Mouse (Mus musculus): ENCODE measurements around the gene 2010300C02Rik. TPM values are rescaled to one million over a fixed set of nuclear protein-coding genes. Genes with fewer than 3 reads are reported as not detected.

2010300C02Rik gene
- polyA plus RNA-seq, 1 experiment from 2014 or later, result 0.68 TPM

DNA sequence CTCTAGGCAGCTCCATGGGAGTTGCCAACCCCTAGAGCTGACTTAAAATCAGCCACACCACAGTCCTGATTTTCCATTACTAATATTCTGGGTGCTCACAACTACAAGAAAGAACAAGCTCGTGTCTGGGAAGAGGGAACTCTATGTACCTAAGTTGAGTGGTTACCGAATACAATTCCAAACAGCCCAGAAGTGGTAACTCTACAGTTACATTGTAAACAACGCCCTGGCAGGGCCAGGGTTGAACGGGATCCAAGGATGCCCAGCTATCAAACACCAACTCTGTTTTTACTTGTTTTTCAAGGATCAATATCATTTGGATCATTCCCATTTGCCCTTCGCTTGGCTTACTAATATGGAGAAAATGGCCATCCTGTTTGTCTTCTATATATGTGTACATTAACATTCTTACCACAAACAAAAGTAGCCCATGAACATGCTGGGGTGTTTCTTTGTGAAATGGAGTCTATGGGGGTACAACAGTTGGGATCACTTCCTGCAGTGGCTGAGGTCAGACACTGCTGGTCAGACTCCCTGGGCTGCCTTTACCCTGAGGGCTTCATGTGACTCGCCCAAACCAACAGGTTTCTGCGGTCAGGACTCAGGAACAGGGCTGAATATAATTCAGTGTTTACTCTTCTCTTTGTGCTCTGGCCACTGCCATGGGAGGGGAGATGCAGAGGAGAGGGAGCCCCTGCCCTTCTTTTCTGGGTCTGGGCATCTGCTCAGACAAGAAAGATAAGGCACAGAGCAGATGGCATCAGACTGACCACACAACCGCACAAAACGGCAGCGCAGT is 89.3 kb downstream of the 2010300C02Rik start:
- H3K4me3 ChIP-seq, result no peak overlapping the region
- DNase-seq (ENCODE audit: extremely low spot score, low spot score), result no peak
- no peaks in the 10 kb centered on the region for H3K36me3 ChIP-seq (replicated peaks)
- H3K9me3 ChIP-seq, result no peaks in the 10 kb centered on the region
- H3K4me1 ChIP-seq, result no peaks in the 10 kb centered on the region
- WGBS, result 85% methylated on average over 10 of the region's 10 CpGs
- H3K27me3 ChIP-seq (ENCODE audit: poor library complexity, severe bottlenecking), result no peaks in the 10 kb centered on the region
- H3K27ac ChIP-seq, result no peak overlapping the region

DNA sequence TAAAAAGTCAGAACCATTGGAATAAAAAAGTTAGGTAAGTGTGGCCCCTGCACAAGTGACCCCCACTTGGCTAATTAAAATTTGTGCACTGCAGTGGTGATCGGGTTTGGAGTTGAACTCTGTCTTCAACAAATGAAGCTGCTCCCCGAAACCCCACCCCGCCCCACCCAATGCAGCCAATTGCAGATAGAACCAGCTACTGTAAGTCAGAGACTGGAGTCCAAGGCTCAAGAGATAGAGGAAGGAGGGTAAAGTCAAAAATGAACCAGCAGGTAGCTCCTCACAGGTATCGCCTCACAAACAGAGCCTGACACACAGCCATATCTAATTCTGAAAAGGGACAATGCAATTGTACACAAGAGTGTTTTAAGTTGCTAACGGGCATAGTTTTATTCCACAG is 90.0 kb downstream of the 2010300C02Rik start:
- Histone ChIP-seq H3K27ac (no peak overlapping the region), H3K27me3 (ENCODE audit: poor library complexity, severe bottlenecking) (no peaks in the 10 kb centered on the region), H3K36me3 (replicated peaks) (no peaks in the 10 kb centered on the region), H3K9me3 (no peaks in the 10 kb centered on the region), H3K4me3 (no peak overlapping the region), H3K4me1 (no peaks in the 10 kb centered on the region)
- 93% methylated on average over 5 of the region's 5 CpGs for WGBS
- DNase-seq (ENCODE audit: extremely low spot score, low spot score), result no peak

DNA sequence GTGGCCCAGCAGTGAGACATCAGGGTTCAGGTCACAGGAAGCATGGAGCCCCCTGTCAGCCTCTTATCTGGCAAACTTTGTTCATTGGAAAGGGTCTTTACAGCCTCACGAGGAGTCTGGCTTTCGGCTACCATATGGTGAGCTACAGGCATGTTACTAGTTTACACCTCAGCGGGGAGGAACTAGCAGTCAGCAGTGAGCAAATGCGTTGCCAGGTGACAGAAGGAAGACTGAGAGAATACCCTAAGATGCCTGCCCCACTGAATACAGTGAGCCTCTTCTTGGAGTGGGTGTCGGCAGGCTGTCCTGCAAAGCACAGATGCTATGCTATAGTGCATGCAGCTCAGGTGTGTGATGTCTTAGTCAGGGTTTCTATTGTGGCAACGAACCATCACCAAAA is 91.1 kb downstream of the 2010300C02Rik start:
- no peaks in the 10 kb centered on the region for H3K4me1 ChIP-seq
- H3K4me3 ChIP-seq, result no peak overlapping the region
- H3K9me3 ChIP-seq, result no peaks in the 10 kb centered on the region
- WGBS, result 83% methylated on average over 6 of the region's 6 CpGs
- H3K27ac ChIP-seq, result no peak overlapping the region
- H3K27me3 ChIP-seq (ENCODE audit: poor library complexity, severe bottlenecking), result no peaks in the 10 kb centered on the region
- no peak for DNase-seq (ENCODE audit: extremely low spot score, low spot score)
- no peaks in the 10 kb centered on the region for H3K36me3 ChIP-seq (replicated peaks)

DNA sequence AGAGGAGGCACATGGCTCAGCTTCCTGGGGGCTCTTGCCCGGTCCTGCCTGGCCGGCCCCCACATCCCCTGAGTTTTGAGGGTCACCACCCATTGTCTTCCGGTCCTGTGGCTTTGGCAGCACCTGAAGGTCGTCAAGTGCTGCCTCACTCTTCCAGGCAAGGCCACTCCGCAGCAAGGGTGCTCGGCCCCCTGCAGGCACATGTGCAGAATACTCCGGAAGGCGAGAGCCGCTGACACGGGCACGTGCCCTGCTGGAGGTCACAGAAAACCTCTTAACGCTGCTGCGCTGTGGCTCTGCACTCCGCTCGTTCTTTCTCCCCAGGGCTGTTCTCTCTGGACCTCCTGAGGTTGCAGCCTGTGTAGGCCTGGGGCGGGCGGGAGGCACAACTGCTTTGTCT is 95.7 kb downstream of the 2010300C02Rik start:
- Histone ChIP-seq H3K27me3 (ENCODE audit: poor library complexity, severe bottlenecking) (no peaks in the 10 kb centered on the region), H3K27ac (no peak overlapping the region), H3K36me3 (replicated peaks) (no peaks in the 10 kb centered on the region), H3K4me1 (no peaks in the 10 kb centered on the region), H3K4me3 (no peak overlapping the region), H3K9me3 (no peaks in the 10 kb centered on the region)
- 87% methylated on average over 17 of the region's 17 CpGs for WGBS
- DNase-seq (ENCODE audit: extremely low spot score, low spot score), result no peak

DNA sequence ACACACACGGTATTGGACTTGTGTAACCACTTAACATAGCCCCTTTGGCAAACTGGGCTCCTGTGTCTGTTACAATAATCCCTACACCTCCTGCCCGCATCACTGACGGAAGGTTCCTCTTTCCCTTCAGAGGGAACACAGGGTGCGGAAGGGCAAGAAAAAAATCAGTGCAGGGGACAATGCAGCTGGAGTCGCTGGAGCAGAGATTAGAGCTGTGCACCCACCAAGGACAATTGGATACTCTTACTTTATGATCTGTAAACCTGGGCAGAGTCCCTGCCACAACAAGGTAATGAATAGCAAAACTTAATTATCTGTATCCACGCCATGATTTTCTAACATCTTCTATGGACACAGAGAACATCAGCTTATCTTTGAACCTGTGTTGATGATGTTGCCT is 97.8 kb downstream of the 2010300C02Rik start:
- H3K36me3 ChIP-seq (replicated peaks), result no peaks in the 10 kb centered on the region
- no peak overlapping the region for H3K4me3 ChIP-seq
- no peak overlapping the region for H3K27ac ChIP-seq
- no peaks in the 10 kb centered on the region for H3K9me3 ChIP-seq
- no peaks in the 10 kb centered on the region for H3K27me3 ChIP-seq (ENCODE audit: poor library complexity, severe bottlenecking)
- no peak for DNase-seq (ENCODE audit: extremely low spot score, low spot score)
- peaks cover 2% of the 10 kb centered on the region; the same call in 1 of the 2 replicates for H3K4me1 ChIP-seq
- 84% methylated on average over 6 of the region's 6 CpGs for WGBS

DNA sequence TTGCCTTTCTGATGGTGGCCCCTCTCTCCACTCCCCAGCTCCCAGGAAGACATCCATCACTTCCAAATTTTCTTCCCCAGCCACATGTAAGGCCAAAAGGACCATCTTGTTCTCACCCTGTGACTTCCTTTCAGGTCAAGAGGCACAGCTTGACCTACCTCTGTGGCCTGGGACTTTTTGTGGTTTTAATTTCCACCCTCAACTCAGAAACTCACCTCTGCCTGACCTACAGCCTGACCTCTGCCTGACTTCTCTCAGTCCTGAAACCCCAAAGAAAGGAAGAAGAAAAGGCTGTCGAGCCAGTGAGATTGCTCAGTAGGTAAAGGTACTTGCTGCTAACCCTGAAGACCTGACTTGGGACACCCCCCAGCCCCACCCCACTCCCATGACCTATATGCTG is 100.3 kb downstream of the 2010300C02Rik start:
- 71% methylated on average over 1 of the region's 1 CpGs for WGBS
- Histone ChIP-seq H3K27me3 (ENCODE audit: poor library complexity, severe bottlenecking) (no peaks in the 10 kb centered on the region), H3K4me1 (peaks cover 21% of the 10 kb centered on the region), H3K4me3 (no peak overlapping the region), H3K9me3 (no peaks in the 10 kb centered on the region), H3K27ac (no peak overlapping the region), H3K36me3 (replicated peaks) (no peaks in the 10 kb centered on the region)
- DNase-seq (ENCODE audit: extremely low spot score, low spot score), result no peak

DNA sequence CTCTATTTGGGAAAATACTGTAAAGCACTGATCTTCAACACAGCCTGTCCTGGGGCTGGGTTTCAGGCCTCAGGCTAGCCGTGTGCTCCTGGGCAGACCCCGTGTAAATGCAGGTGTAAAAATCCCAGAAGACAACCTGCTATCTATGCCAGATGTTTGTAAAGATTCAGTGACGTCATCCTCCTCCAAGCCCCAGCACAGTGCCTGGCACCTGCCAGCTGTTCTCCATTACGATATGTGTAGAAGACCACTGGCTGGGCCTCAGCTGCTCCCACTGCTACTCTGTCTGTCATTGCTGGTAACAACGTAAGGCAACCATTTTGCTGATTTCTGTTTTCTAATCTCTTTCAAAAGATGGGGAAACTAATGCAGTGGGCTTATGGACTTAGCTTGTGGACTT is 102.8 kb downstream of the 2010300C02Rik start:
- Histone ChIP-seq H3K4me1 (peaks cover 28% of the 10 kb centered on the region), H3K27me3 (ENCODE audit: poor library complexity, severe bottlenecking) (no peaks in the 10 kb centered on the region), H3K36me3 (replicated peaks) (no peaks in the 10 kb centered on the region), H3K9me3 (no peaks in the 10 kb centered on the region), H3K27ac (no peak overlapping the region), H3K4me3 (no peak overlapping the region)
- 86% methylated on average over 5 of the region's 5 CpGs for WGBS
- no peak for DNase-seq (ENCODE audit: extremely low spot score, low spot score)

DNA sequence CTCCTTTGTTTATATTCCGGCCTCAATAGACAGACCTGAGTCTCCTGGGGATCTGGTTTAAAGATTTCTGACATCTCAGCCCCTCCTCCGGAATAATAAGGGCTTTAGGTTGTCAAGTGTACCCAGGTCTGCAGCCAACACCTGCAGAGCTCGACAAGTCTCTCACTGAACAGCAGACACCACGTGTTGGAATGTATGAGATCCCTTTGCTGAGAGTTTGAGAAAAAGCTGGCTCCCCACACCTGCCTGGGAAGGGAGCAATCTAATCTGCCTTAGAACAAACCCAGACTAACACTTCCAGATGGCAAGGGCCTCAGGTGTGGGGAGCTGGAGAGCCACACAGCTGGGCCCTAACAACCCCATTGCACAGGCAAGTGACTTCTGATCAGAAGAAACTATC is 103.3 kb downstream of the 2010300C02Rik start:
- Histone ChIP-seq H3K4me3 (no peak overlapping the region), H3K27me3 (ENCODE audit: poor library complexity, severe bottlenecking) (no peaks in the 10 kb centered on the region), H3K9me3 (no peaks in the 10 kb centered on the region), H3K4me1 (peaks cover 28% of the 10 kb centered on the region), H3K36me3 (replicated peaks) (no peaks in the 10 kb centered on the region), H3K27ac (no peak overlapping the region)
- 36% methylated on average over 4 of the region's 4 CpGs for WGBS
- DNase-seq (ENCODE audit: extremely low spot score, low spot score), result no peak

DNA sequence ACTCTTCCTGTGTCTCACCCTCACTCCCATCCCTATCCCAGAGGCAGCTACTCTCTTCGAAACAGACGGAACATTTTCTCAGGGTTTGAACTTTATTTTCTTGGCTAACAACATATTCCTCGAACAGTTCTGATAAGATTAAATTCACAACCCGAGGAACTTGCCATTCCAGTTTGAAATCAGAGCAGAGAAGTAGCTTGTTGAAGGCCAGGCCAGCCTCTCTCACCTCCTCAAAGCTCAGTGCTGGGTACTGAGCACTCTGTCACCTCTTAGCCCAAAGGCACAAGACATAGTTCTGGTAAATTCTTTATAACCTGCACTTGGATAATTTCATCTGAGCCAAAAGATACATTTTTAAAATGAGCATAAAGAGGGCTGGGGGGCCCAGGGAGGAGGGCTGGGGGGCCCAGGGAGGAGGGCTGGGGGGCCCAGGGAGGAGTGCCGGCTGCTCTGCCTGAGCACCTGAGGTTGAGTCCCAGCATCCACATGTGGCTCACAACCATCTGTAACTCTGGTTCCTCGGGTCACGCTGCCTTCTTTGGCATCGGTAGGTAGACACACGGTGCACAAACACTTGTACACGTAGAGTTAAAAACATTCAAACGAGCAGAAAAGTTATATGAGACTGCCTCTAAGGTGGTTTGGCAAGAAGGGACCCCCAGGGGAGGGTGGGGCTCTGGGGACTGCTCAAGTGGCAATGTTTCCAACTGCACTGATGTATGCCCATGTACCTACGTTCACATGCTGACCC is 104.4 kb downstream of the 2010300C02Rik start:
- Histone ChIP-seq H3K4me1 (peaks cover 28% of the 10 kb centered on the region), H3K27ac (0 out of 2 replicates have a peak overlapping the region, but pooled peaks have one; percentile 40), H3K36me3 (replicated peaks) (no peaks in the 10 kb centered on the region), H3K4me3 (no peak overlapping the region), H3K27me3 (ENCODE audit: poor library complexity, severe bottlenecking) (no peaks in the 10 kb centered on the region), H3K9me3 (no peaks in the 10 kb centered on the region)
- WGBS, result 90% methylated on average over 12 of the region's 12 CpGs
- no peak for DNase-seq (ENCODE audit: extremely low spot score, low spot score)

DNA sequence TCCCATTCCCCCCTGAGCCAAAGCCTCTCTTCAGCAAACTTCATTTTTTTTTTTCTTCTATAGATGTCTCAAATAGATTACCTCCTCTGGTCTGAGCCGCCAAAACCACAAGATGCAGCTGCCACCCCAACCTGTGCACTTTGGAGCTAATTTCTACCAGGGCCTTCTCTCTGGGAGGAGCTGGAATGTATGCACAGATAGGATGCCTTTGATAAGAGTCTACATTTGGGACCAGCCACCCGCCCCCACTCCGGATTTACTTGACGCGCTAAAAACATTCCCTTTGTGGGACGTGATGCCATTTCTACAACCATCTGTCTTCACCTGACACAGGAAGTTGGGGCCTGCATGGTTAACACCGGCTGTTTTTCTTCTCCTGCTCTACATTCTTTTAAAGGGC is 105.0 kb downstream of the 2010300C02Rik start:
- no peak overlapping the region for H3K27ac ChIP-seq
- peaks cover 28% of the 10 kb centered on the region for H3K4me1 ChIP-seq
- no peak overlapping the region for H3K4me3 ChIP-seq
- no peaks in the 10 kb centered on the region for H3K27me3 ChIP-seq (ENCODE audit: poor library complexity, severe bottlenecking)
- H3K9me3 ChIP-seq, result no peaks in the 10 kb centered on the region
- H3K36me3 ChIP-seq (replicated peaks), result no peaks in the 10 kb centered on the region
- DNase-seq (ENCODE audit: extremely low spot score, low spot score), result no peak
- 85% methylated on average over 7 of the region's 7 CpGs for WGBS

DNA sequence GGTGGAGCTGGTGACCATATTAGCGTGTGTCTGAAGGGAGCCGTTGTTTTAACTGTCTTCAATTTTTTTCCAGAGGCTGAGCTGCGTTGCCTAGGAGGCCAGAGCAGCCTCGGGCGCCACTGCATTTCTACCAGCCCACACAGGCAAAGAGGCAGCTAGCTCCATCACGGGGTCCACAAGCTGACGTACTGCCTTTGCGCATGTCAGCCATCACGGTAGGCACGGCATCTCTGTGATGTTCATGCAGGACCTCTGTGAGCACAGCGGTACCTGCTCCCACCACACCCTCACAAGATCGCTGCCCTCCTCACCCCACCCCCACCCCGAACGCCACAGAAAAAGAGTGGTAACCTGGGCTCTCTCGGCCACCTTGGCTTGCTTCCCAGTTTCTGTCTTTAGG is 105.8 kb downstream of the 2010300C02Rik start:
- WGBS, result 90% methylated on average over 15 of the region's 15 CpGs
- peaks cover 28% of the 10 kb centered on the region for H3K4me1 ChIP-seq
- H3K27me3 ChIP-seq (ENCODE audit: poor library complexity, severe bottlenecking), result no peaks in the 10 kb centered on the region
- DNase-seq (ENCODE audit: extremely low spot score, low spot score), result no peak
- H3K36me3 ChIP-seq (replicated peaks), result no peaks in the 10 kb centered on the region
- H3K9me3 ChIP-seq, result no peaks in the 10 kb centered on the region
- H3K27ac ChIP-seq, result no peak overlapping the region
- no peak overlapping the region for H3K4me3 ChIP-seq

DNA sequence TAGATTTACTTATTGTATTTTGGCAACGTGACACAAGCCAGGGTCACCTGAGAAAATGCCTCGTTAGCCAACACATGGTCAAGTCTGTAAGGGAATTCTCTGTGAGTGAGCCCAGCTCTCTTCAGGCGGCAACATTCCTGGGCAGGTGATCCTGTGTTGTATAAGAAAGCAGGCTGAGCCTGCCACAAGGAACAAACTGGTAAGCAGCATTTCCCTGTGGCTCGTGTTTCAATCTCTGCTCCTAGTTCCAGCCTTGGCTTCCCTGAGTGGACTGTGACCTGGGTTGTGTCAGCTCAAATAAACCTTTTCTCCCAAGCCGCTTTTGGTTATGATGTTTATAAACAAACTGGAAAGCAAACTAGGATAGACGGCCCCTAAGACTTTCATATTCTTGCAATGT is 108.9 kb downstream of the 2010300C02Rik start:
- no peak overlapping the region for H3K27ac ChIP-seq
- H3K27me3 ChIP-seq (ENCODE audit: poor library complexity, severe bottlenecking), result no peaks in the 10 kb centered on the region
- H3K9me3 ChIP-seq, result no peaks in the 10 kb centered on the region
- no peak for DNase-seq (ENCODE audit: extremely low spot score, low spot score)
- no peaks in the 10 kb centered on the region for H3K36me3 ChIP-seq (replicated peaks)
- 79% methylated on average over 6 of the region's 6 CpGs for WGBS
- no peak overlapping the region for H3K4me3 ChIP-seq
- H3K4me1 ChIP-seq, result peaks cover 19% of the 10 kb centered on the region

DNA sequence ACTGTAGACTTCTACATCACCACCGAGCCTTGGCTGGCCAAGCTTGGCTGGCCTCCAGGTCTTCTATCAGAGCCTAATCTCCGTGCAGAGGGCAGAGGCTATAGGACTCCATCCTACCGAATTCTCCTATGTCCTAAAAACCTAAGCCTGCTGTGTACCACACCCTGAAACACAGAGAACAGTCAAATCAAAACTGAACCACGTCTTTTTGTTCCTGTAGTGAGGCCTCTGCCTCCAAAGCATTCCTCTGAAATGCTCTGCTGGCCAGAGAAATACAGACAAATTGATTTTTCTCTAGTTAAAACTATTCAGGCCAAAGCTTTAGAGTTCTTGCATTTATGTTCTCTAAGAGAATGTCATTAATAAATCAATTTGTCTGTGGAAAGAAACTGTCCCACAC is 109.6 kb downstream of the 2010300C02Rik start:
- H3K27me3 ChIP-seq (ENCODE audit: poor library complexity, severe bottlenecking), result no peaks in the 10 kb centered on the region
- WGBS, result 83% methylated on average over 4 of the region's 4 CpGs
- H3K36me3 ChIP-seq (replicated peaks), result no peaks in the 10 kb centered on the region
- no peak for DNase-seq (ENCODE audit: extremely low spot score, low spot score)
- no peaks in the 10 kb centered on the region for H3K9me3 ChIP-seq
- no peak overlapping the region for H3K4me3 ChIP-seq
- H3K4me1 ChIP-seq, result peaks cover 12% of the 10 kb centered on the region; the same call in 1 of the 2 replicates
- no peak overlapping the region for H3K27ac ChIP-seq
